Mouse (Mus musculus) hindbrain, postnatal 0 days (tissue): ENCODE results near the gene Cdca5. TPM values are rescaled to one million over a fixed set of nuclear protein-coding genes. Genes with fewer than 3 reads are reported as not detected.
A peak's percentile ranks its signal among the peaks of the same experiment; 100 is the strongest.

Experiments
- ATAC-seq: fragments of 200-750 bp; cut with Nextera tagmentation; 2 replicates; pipeline ENCODE4 v1.8.0; 2017; ENCODE audit warnings: mild to moderate bottlenecking, moderate TSS enrichment, moderate library complexity
- DNase-seq: peaks from one replicate; pipeline ENCODE4 v3.0.0-alpha.2; 2015; ENCODE audit warnings: low spot score
- H3K27ac ChIP-seq: fragments of 300-500 bp; sonication (generic); 2 replicates; pipeline ENCODE4 v1.5.1; 2014; ENCODE audit warnings: mild to moderate bottlenecking
- H3K27me3 ChIP-seq: fragments of 300-500 bp; sonication (generic); 2 replicates; pipeline ENCODE4 v1.6.1; 2014; ENCODE audit warnings: low read length, mixed read lengths; ENCODE audit not compliant: insufficient read depth
- H3K36me3 ChIP-seq: fragments of 300-500 bp; sonication (generic); 2 replicates; pipeline ENCODE4 v1.6.1; 2014; ENCODE audit warnings: low read length, mixed read lengths; ENCODE audit not compliant: insufficient read depth
- H3K4me1 ChIP-seq: fragments of 300-500 bp; sonication (generic); 2 replicates; pipeline ENCODE4 v1.6.1; 2014; ENCODE audit warnings: antibody characterized with exemption, low read length, mixed read lengths; ENCODE audit not compliant: insufficient read depth
- H3K4me2 ChIP-seq: fragments of 300-500 bp; sonication (generic); 2 replicates; pipeline ENCODE4 v1.6.1; 2014; ENCODE audit warnings: low read depth, mild to moderate bottlenecking, low read length, moderate library complexity, mixed read lengths
- H3K4me3 ChIP-seq: fragments of 300-500 bp; sonication (generic); 2 replicates; pipeline ENCODE4 v1.5.1; 2014; ENCODE audit warnings: low read length
- H3K9ac ChIP-seq: fragments of 300-500 bp; sonication (generic); replicated peaks from 2 replicates; pipeline ENCODE4 v1.6.1; 2014; ENCODE audit warnings: mild to moderate bottlenecking, low read length, moderate library complexity, mixed read lengths
- H3K9me3 ChIP-seq: fragments of 300-500 bp; sonication (generic); 2 replicates; pipeline ENCODE4 v1.6.1; 2016; ENCODE audit warnings: low read length, mixed read lengths
- CTCF ChIP-seq: IDR thresholded peaks from 2 replicates; pipeline ENCODE4 v1.5.1; 2016; ENCODE audit warnings: antibody characterized with exemption, control low read depth, low read depth
- WGBS: fragments of 180-500 bp; shearing (Covaris S2); extraction: QIAGEN DNeasy Blood & Tissue Kit; methylation state at CpG from one replicate; pipeline ENCODE4 v1.1.7; 2014; 5-methylcytosine and 5-hydroxymethylcytosine counted together
- polyA plus RNA-seq: library from polyadenylated mRNA; unstranded; fragments of >200 nt; fragmentation: Nextera tagmentation; extraction: Ambion mirVana; gene quantifications from 2 replicates; pipeline ENCODE4 v1.2.1, GENCODE M21; 2015
- total RNA-seq: library from RNA; depleted of rRNA; stranded (reverse); fragments of >200 nt; gene quantifications from 2 replicates; pipeline ENCODE4 v1.2.3, GENCODE M21; 2014

The Cdca5 gene
- total and polyA plus RNA-seq, 2 experiments from 2014 or later, result 6.1 to 6.3 TPM

- H3K4me3 ChIP-seq, result peak overlapping the region; percentile 57
- H3K9ac ChIP-seq, result peak overlapping the region; percentile 99
- H3K9me3 ChIP-seq, result no peaks in the 10 kb centered on the region
- no peaks in the 10 kb centered on the region for H3K27me3 ChIP-seq
- peak overlapping the region; percentile 100 for H3K4me2 ChIP-seq
- TF ChIP-seq CTCF, result no peak
- H3K27ac ChIP-seq, result peak overlapping the region; percentile 88
- H3K4me1 ChIP-seq, result peaks cover 21% of the 10 kb centered on the region
- under 1% methylated on average over 44 of the region's 44 CpGs for WGBS
- H3K36me3 ChIP-seq, result peaks cover 4% of the 10 kb centered on the region; the same call in 1 of the 2 replicates
- peak; percentile 61 for DNase-seq
- peak; percentile 6; the same call in 1 of the 2 replicates for ATAC-seq
Observed at GRCm38 (mm10) chr19:6061641-6062302, 23.0 kb upstream of the Cdca5 start.

GRCm38 (mm10) chr19:6062418-6062817, 22.4 kb upstream of the Cdca5 start:
- ATAC-seq (no peak), DNase-seq (no peak)
- peak overlapping the region; percentile 57 for H3K4me3 ChIP-seq
- peaks cover 4% of the 10 kb centered on the region; the same call in 1 of the 2 replicates for H3K36me3 ChIP-seq
- peak overlapping the region; percentile 100 for H3K4me2 ChIP-seq
- H3K9me3 ChIP-seq, result no peaks in the 10 kb centered on the region
- TF ChIP-seq CTCF, result no peak
- H3K4me1 ChIP-seq, result peaks cover 20% of the 10 kb centered on the region
- peak overlapping the region; percentile 99 for H3K9ac ChIP-seq
- 50% methylated on average over 5 of the region's 5 CpGs for WGBS
- H3K27me3 ChIP-seq, result no peaks in the 10 kb centered on the region
- peak overlapping the region; percentile 88 for H3K27ac ChIP-seq

GRCm38 (mm10) chr19:6063081-6063480, 21.7 kb upstream of the Cdca5 start:
- WGBS, result 86% methylated on average over 6 of the region's 6 CpGs
- H3K4me2 ChIP-seq, result 0 out of 2 replicates have a peak overlapping the region, but pooled peaks have one; percentile 100

GRCm38 (mm10) chr19:6066571-6066970, 18.2 kb upstream of the Cdca5 start:
- peak overlapping the region; percentile 57 for H3K4me3 ChIP-seq
- peak; percentile 22 for DNase-seq
- TF ChIP-seq CTCF, result no peak
- ATAC-seq, result peak; percentile 8
- H3K4me1 ChIP-seq, result peaks cover 15% of the 10 kb centered on the region
- peak overlapping the region; percentile 76 for H3K9ac ChIP-seq
- H3K4me2 ChIP-seq, result peak overlapping the region; percentile 97
- peaks cover 20% of the 10 kb centered on the region; the same call in 1 of the 2 replicates for H3K36me3 ChIP-seq
- H3K27me3 ChIP-seq, result no peaks in the 10 kb centered on the region
- 29% methylated on average over 5 of the region's 5 CpGs for WGBS
- H3K27ac ChIP-seq, result peak overlapping the region; percentile 92
- no peaks in the 10 kb centered on the region for H3K9me3 ChIP-seq

More at GRCm38 (mm10) chr19:6063081-6063480, 21.7 kb upstream of the Cdca5 start:
- no peak overlapping the region for H3K4me3 ChIP-seq
- H3K27me3 ChIP-seq, result no peaks in the 10 kb centered on the region
- TF ChIP-seq CTCF, result no peak
- DNase-seq, result no peak
- H3K4me1 ChIP-seq, result peaks cover 20% of the 10 kb centered on the region
- 0 out of 2 replicates have a peak overlapping the region, but pooled peaks have one; percentile 6 for H3K9ac ChIP-seq
- ATAC-seq, result no peak
- H3K9me3 ChIP-seq, result no peaks in the 10 kb centered on the region
- H3K36me3 ChIP-seq, result peaks cover 4% of the 10 kb centered on the region; the same call in 1 of the 2 replicates
- H3K27ac ChIP-seq, result no peak overlapping the region

GRCm38 (mm10) chr19:6067011-6067723, 17.6 kb upstream of the Cdca5 start:
- peak overlapping the region; percentile 97 for H3K4me2 ChIP-seq
- WGBS, result 0% methylated on average over 30 of the region's 30 CpGs
- peak overlapping the region; percentile 57 for H3K4me3 ChIP-seq
- H3K36me3 ChIP-seq, result peaks cover 20% of the 10 kb centered on the region; the same call in 1 of the 2 replicates
- peak; percentile 95 for TF ChIP-seq CTCF
- peak; percentile 92 for DNase-seq
- ATAC-seq, result peak; percentile 71
- peaks cover 12% of the 10 kb centered on the region for H3K4me1 ChIP-seq
- peak overlapping the region; percentile 92 for H3K27ac ChIP-seq
- peak overlapping the region; percentile 76 for H3K9ac ChIP-seq
- no peaks in the 10 kb centered on the region for H3K27me3 ChIP-seq
- no peaks in the 10 kb centered on the region for H3K9me3 ChIP-seq

GRCm38 (mm10) chr19:6067724-6068415, 16.9 kb upstream of the Cdca5 start, which contains the start of gene Tm7sf2:
Gene Tm7sf2 (minus strand): TSS chr19:6068373.
- peaks cover 8% of the 10 kb centered on the region for H3K4me1 ChIP-seq
- H3K36me3 ChIP-seq, result peaks cover 23% of the 10 kb centered on the region; the same call in 1 of the 2 replicates
- peak within 1 kb of the TSS; percentile 57 for H3K4me3 ChIP-seq
- ATAC-seq, result peak; percentile 92
- peak within 1 kb of the TSS; percentile 92 for H3K27ac ChIP-seq
- DNase-seq, result peak; percentile 95
- 8% methylated on average over 33 of the region's 33 CpGs for WGBS
- H3K27me3 ChIP-seq, result no peaks in the 10 kb centered on the region
- peak within 1 kb of the TSS; percentile 76 for H3K9ac ChIP-seq
- no peaks in the 10 kb centered on the region for H3K9me3 ChIP-seq
- peak; percentile 14; the same call in 1 of the 2 replicates for TF ChIP-seq CTCF
- H3K4me2 ChIP-seq, result peak within 1 kb of the TSS; percentile 97
